Mouse (Mus musculus) A20 (cell line): ENCODE data around the gene Hist1h4i.
A peak's percentile ranks its signal among the peaks of the same experiment; 100 is the strongest.

ENCODE experiments used
- DNase-seq: peaks from one replicate; pipeline ENCODE4 v3.0.0-alpha.2; 2011; ENCODE audit warnings: low read depth, low spot score

The Hist1h4i gene

DNA sequence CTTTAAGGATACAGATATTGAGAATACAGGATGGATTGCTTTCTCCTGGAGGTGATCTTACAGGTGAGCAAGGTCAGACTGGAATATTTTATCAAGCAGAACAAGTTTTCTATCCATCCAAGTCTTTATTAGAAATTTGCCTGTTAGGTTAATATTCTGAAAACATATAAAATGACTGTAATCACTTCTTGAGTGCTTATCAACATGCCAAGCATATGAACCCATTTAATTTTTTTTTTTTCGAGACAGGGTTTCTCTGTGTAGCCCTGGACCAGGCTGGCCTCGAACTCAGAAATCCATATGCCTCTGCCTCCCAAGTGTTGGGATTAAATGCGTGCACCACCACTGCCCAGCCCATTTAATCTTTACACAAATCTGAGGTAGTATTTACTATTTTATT is 4.2 kb downstream of the Hist1h4i start:
- DNase-seq, result no peak

- DNase-seq, result peak; percentile 78
Observed at GRCm38 (mm10) chr13:22036149-22036956, 4.8 kb downstream of the Hist1h4i start.

- peak; percentile 96 for DNase-seq
Observed at GRCm38 (mm10) chr13:22035267-22036148, 5.7 kb downstream of the Hist1h4i start, which contains the start of the genes Hist1h2ah and Hist1h2bk. Gene Hist1h2ah, minus strand, starts transcription at chr13:22035568. Gene Hist1h2bk, plus strand, starts transcription at chr13:22035870.

- DNase-seq, result peak; percentile 81
Observed at GRCm38 (mm10) chr13:22034443-22035266, 6.5 kb downstream of the Hist1h4i start.

GRCm38 (mm10) chr13:22033741-22034442 is 7.3 kb downstream of the Hist1h4i start:
- peak; percentile 46 for DNase-seq

DNA sequence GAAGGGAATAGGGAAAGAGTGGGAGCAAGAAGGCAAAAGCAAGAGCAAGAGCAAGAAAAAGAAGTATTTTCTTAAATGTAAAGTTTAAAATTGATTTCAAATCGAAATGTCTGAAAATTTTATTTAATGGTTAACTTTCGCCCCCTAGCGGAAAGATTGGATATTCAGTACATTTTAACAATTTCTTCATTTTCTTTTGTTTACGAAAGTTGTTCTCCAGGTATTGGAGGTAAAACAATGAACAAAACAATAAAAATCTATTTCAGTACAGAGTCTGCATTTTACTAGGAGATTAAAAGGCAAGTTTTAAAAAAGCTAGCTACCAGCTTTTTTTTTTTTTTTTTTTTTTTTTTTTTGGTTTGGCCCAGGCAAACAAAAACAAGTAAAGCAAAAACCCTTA is 10.7 kb downstream of the Hist1h4i start:
- DNase-seq, result peak; percentile 66

- DNase-seq, result peak; percentile 59
Observed at GRCm38 (mm10) chr13:22029928-22030327, 11.2 kb downstream of the Hist1h4i start.

DNA sequence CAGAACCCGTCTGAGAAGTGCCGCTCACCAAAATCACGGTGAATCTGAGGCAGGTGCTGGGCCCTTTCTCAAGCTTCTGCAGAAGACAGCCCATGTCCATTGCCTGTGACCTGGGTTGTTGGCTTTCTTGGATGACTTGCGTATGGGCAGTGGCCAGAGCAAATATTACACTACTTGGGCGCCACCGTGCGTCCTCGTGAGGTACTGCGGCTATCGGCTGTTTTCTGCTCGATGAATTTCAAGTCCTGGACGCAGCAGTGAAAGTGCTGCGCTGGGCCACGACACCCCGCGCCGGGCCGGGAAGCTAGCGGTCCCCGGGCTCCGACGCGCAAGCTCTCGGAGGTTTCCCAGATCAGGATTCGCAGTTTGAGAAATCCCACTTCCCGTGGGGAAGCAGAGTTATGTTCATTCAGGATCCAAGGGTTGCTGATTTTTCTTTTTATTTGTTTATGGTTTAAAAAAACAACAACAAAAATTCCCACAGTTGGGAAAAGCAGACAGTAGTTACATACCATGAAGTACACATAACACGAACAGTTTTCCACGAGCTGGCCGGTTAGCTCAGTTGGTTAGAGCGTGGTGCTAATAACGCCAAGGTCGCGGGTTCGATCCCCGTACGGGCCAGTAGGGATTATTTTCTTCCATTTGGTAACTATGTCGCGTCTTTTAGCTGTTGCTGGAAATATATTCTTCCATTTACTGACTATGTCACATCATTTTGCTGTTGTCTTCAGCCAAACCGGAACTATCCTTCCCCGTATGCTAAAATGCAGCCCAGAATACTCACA is 12.3 kb downstream of the Hist1h4i start:
- DNase-seq, result peak; percentile 94

DNA sequence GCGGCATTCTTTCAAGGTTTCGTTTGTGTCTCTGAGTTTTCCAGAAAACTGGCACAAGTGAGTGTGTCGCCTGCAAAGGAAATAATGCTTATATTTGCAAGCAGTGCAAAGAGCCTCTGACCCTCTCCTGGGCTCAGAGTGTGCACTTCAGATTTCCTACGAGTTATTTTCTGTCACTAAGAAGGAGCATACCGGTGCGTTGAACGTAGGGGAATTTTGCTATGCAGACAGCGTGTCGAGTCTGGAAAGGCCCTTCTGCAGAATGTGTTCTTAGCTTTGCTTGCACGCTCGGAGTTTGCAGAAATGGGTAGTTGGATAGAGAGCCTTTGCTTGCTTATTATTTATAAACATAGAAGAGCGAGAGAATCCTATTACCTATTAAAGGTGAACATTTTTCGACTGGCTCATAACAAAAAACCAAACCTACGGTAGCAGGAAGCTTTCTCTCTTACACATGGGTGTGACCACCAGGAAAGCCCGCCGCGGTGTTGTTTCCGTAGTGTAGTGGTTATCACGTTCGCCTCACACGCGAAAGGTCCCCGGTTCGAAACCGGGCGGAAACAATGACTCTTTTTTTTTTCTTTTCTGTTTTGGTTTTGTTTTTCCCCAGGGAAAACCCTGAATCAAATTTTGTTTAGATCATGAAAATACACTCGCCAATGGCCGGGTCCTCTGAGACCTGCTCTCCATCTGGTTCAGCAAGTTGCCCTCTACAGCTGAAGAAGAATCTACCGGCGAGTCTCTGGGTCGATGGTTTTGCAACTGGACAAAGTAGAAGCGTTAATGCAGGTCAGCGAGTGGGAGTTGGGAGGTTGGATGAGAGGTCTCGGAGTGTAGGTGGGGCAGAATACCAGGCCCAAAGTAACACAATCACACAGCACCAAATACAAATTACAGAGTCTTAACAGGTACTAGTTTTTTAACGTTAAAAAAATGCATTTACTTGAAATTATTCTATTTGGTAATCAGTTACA is 14.8 kb downstream of the Hist1h4i start:
- DNase-seq, result peak; percentile 91

DNA sequence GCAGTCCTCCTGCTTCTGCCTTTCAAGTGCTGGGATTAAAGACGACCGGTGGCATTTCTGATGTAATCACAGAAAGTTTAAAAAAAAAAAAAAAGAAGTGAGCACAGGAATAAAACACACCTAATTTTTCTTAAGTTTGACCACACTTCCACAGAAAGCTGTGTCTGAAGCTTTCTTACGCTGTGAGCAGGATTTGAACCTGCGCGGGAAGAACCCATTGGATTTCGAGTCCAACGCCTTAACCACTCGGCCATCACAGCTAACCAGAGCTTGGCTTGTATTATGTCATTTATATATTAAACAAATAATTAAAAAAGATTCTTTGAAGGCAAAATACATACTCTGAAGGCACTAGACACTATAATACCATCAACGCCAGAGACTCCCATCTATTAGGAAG is 18.9 kb downstream of the Hist1h4i start:
- peak; percentile 89 for DNase-seq

DNA sequence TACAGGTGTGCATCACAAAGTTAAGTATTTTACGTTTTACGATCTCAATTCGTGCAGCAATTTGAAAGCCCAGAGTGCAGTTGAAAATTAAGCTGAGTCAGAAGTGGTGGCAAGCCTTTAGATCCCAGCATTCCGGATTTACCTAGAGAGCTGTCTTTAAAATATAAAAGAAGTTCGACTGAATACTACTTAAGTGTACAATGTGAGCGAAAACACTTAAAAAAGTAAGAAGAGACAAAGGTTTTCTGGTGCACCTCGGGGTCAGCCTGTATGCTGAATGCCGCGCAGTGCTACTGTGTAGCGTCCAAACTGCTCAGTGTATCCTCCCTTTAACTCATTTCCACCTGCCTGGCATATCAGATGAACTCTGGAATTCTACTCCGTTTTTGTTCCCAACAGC is 19.6 kb downstream of the Hist1h4i start:
- DNase-seq, result peak; percentile 75

DNA sequence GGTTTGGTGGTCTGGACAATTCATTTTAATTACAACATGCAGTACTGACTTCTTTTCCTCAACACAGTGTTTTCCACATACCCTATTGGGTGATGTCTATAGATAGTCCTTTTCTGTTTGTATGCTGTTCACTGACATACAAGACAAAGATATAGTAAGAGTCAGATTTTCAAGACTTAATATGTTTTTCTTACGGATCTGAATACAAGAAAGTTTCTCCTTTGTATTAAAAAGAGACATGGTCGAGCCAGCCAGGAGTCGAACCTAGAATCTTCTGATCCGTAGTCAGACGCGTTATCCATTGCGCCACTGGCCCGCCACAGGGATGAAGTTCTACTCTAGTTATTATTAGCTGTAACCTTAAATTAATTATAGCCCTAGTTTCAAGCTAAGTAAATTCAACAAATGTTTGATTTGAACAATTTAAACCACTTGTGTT is 20.2 kb downstream of the Hist1h4i start:
- peak; percentile 81 for DNase-seq

DNA sequence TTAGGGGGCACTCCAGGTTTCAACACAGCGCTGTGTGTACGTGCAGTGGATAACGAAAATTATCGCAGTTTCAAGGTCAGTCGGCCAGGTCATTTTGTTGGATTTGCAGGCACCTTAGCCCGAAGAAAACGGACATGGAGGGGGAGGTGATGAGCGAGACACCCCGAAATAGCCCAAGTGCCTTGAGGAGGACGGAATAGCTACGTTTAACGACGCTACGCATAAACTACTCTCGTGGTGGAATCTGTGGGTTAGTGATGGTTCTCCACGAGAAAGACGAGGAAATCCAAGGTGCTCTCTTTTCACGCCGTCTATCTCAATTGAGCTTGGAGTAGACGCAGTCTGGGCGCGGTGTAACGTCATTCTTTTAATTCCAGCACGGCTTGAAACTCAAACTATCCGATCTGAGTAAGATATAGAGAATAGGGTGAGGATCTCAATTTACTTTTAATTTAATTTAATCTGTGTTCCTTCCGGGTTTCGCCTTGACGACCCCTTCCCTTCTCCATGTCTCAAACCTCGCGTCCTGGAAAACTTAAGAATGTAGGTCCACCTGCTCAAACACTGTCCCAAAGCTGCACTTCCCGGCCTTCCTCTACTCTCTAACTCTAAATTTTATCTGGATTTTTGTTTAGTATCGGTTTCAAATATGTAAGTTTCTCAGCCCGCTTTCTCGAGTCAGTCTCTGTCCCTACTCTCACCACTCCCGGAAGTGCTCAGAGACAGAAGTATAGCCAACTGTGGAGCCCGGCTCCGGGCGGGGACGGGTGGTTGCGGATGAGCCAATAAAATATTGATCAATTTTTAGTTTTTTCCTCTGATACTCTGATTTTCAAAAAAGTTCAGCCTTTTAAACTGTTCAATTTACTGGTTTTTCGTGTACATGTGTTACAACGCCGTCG is 21.0 kb downstream of the Hist1h4i start:
- DNase-seq, result peak; percentile 65

DNA sequence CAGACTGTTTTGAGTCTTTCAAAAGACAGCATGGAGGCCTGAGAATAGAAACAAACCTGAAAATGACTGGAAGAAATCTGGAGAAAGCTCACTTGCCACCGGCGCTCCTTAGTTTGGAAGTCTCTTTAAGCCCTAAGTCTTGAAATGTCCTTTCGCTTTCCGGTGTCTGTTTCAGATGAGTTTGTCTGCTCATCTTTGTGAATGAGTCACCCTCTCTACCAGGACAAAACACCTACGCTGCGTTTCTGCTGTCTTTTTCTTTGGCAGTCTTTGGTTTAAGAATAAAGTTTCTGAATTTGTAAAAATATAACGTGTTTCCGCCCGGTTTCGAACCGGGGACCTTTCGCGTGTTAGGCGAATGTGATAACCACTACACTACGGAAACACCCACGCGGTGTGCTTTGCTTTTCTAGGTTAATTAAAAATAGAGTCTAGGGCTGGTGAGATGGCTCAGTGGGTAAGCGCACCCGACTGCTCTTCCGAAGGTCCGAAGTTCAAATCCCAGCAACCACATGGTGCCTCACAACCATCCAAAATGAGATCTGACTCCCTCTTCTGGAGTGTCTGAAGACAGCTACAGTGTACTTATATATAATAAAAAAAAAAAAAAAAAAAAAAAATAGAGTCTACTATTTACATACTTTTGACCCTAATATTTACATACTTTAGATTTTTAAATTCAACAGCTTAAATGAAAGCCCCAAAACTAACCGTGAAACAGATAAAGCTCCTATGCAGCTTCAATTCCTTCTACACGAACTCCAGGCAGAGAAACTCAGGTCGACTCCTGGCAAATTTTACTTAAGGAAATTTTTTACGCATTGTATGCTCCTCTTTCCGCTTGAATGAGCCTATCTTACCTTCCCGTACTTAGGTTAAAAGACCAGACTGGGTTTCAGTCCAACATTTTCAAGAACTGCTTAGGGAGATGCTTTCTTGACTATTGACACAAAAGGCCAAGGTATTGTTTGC is 25.4 kb downstream of the Hist1h4i start:
- peak; percentile 93 for DNase-seq

- no peak for DNase-seq
Observed at GRCm38 (mm10) chr13:22014411-22014845, 26.7 kb downstream of the Hist1h4i start.

GRCm38 (mm10) chr13:22013716-22014115 is 27.4 kb downstream of the Hist1h4i start:
- DNase-seq, result no peak

DNA sequence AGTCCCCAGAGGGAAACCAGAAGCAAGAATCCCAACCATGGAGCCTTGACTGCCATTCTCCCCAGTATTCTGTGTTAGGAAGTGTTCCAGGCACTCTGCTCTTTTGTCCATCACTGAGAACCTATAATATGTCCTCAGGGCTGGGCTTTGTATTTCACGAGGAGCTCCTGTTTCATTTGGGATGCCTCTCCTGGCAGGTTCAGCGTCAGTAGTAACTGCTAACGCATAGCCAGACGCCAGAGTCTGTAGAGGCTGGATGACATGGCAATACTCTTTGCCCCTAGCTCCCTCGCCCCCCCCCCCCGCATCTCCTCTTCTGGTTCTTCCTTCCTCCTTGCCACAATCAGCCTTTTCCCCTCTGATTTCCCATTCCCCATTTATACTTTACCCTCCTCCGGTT is 31.5 kb downstream of the Hist1h4i start, which contains the start of gene Prss16:
Prss16 (minus strand) TSS at position 101 of the 400 bp plus-strand sequence.
- no peak for DNase-seq
